Mouse (Mus musculus): Measurements from ENCODE around the gene Rabac1.

DNA sequence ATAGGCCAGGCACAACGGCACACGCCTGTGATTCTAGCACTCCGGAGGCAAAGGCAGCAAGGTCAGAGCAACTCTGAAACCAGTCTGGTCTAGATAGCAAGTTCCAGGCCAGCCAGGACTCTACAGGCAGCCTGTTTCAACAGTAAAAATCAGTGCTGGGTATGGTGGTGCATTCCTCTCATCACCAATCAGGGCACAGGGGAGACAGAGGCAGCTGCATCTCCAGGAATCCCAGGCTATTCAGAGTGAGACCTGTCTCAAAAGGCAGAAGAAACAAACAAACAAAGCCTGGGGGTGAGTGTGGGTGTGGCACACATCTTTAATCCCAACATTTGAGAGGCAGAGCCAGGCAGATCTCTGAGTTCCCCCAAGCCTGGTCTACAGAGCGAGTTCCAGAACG, 10.8 kb upstream of the Rabac1 start:
- TF ChIP-seq CTCF (IDR thresholded peaks at IDR 0.05; ENCODE audit: borderline replicate concordance, insufficient read depth, low read length) (no peak), POLR2A (IDR thresholded peaks at IDR 0.05; ENCODE audit: low read depth, low read length) (no peak)
